Mouse (Mus musculus) left cerebral cortex, adult 11 months (tissue): ENCODE data around the gene 4833427G06Rik.
"Not testable (repeated sequence)": the region's sequence is repeated elsewhere in the genome, so short reads cannot be mapped to it uniquely, and the experiment has no call there.

ENCODE experiments used
- DNase-seq: peaks from one replicate; pipeline ENCODE4 v3.0.0; 2022; ENCODE audit warnings: low spot score

4833427G06Rik gene

DNA sequence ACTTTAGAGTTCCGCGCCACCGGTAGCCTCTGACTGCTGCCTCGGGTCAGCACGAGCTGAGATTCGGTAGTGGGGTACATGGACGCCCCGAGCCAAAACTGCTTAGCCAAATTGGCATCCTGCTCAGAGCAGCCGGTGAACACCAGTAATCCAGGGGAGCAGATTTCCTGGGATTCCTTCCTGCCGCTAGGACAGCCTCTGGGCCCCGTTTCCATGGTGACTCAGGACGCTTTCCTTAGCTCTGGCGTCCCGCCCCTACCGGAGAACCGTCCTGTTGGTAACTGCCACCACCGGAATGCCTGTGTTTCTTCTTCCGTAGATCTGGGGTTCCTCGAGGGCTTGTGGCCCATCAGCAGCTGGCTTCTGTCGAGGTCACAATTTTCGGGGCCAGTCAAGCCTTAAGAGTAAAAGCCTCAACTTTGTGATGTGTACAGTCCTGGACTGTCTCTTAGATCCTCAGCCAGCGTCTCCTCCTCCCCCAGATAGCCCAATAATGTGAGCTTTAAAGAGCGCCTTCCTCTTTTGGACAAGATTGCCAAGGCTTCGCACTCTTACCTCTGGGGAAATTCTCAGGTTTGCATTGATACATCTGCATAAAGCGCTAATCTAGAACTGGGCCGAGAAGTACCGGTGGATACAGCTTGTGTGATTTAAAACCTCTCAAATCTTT is at the start of gene 4833427G06Rik:
Gene 4833427G06Rik (minus strand): TSS at position 323 of the 670 bp plus-strand sequence.
- DNase-seq, result no peak

DNA sequence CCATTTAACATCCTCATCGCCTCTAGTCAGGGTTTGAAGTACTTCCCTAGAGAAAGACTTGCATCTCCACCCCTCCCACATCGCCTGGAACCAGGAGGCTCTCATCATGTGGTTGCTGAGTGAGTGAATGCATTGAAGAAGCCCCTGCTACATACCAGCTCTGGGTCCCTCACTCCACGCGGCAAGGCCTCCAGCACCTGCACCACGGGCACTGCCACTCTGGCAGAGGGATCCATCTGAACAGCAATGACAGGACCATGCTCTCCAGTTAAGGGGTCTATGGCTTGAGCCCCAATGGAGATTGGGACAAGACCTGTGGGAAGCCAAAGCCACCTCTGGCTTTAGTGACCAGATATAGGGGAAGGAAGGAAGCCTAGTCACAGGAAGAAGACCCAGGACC is 45.4 kb upstream of the 4833427G06Rik start:
- DNase-seq, result no peak

DNA sequence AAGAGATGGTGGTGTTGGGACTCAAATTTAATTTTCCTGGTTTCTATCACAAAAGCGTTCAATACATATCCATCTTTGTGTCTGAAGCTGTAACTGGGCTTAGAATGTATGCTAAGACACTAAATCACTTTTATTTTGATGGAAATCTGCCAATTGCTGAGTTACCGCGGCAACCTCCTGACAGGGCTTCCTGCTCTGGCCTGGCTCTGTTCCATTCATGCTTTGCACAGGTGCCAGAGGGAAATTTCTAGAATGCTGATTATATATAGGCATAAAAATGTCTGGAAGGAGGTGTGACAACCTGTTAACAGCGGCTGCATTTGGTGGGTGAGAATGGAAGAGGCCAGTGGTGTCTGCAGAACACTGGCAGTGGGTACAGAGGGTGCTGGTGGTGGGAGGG is 44.6 kb upstream of the 4833427G06Rik start:
- no peak for DNase-seq

DNA sequence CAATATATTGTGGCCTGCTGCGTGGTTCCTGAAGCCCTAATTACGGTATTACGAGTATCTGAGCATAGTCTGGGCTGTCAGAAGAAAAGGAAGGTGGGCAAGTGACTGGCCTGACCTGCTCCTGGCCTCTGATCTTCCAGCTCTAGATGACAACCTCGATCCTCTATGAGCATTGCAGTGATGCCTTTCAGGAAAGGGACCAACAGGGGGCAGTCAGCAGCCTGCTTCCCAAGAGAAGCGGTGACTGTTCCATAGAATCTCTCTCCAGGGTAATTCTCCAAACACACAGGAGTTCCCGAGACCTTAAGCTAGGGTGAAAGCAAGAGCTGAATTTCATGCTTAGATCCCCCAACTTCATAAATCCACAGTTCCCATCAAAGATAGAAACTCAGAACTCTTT is 42.3 kb upstream of the 4833427G06Rik start:
- no peak for DNase-seq

DNA sequence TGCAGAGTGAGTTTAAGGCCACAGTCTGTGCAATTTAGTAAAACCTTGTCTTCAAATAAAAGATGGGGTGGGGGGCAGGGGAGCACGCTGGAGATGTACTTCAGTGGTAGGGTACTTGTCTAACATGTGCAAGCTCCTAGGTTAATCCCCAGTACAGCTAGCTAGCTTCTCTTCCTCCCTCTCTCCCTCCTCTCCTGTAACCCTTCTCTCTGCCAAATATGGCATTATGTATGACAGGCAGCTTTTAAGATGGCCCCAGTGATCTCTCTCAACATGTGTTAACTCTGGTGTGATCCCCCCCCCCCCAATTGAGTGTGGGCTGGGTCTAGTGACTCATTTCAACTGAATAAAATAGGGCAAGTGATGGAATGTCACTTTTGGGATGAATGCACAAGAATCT is 41.6 kb upstream of the 4833427G06Rik start:
- DNase-seq, result no peak

DNA sequence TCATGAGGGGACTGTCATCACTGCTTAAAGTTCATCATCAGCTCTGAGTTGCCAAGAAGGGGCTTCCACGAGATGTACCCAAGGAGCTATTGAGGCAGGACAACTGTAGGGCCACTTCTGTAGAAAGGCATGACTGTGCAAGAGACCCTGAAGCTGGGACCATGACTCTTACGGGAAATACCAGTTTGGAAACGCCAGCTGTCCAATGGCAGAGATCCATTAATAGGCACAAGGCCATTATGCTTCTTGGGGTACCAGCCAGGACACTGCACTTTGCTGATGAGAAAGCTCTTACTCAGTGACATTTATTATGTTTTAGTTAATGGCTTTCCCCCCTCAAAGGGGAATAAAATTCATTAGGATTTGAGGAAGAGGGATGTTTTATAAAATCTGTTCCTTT is 38.8 kb upstream of the 4833427G06Rik start:
- no peak for DNase-seq

DNA sequence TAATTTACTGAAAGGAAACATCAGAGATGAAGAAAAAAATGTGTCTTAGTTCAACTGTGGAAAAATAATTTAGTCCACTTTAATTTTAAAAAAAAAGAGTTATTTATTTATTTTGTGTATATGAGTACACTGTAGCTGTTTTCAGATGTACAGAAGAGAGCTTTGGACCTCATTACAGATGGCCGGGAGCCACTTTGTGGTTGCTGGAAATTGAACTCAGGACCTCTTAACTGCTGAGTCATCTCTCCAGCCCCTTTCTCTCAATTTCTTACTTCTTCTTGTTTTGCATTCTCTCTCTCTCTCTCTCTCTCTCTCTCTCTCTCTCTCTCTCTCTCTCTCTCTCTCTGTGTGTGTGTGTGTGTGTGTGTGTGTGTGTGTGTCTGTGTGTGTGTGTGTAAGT is 37.5 kb upstream of the 4833427G06Rik start:
- DNase-seq, result not testable (repeated sequence)

DNA sequence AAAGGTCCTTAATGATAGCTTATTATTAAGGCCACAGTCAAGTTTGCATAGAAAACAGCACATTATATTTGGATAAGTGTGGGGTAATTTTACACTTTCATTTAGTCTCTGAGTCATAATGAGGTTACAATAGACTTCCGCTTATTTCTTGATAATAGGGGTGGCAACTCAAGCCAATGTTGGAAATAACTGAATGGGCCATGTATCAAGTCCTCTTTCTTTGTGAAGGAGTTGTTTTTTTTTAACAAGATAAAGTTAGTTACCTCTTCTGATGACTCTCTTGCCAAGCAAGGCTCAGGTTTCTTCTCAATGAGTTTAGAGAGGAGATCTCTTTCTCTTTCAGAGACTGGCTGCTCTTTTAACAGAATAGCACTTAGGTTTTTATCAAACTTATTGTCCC is 36.4 kb upstream of the 4833427G06Rik start:
- DNase-seq, result no peak

DNA sequence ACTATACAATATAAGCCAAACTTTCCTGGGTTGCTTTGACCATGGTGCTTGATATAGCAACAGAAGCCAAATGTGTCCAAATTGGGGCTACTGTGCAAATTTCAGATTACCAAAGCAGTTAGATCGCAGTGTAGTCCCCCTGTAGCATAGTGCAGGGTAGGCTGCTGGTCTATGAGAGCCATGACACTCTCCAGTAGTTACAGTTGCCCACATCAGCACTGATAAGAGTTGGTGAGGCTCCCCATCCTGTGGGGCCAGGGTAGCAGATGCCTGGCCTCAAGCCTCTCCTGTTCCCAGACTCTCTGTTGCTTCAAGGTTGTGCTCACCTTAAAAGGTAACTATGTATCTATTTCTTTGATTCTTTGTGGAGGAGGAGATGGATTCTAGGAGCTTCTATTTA is 36.0 kb upstream of the 4833427G06Rik start:
- no peak for DNase-seq

DNA sequence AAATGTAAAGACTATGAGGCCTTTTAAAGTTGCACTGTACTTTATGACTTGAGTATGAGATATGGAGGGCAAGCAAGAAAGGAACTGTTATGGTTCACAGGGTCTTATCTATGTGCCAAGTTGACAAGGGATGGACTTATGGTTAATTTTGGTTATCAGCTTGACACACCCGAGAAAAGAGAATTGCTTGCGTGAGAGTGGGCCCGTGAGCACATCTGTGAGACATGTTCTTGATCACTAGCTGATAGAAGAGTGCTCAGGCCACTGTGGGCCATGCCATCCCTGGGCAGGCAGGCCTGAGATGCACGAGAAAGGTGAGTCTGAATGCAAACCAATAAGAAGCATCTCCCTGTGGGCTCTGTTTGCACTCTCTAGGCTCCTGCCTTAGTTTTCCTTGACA is 35.6 kb upstream of the 4833427G06Rik start:
- no peak for DNase-seq

DNA sequence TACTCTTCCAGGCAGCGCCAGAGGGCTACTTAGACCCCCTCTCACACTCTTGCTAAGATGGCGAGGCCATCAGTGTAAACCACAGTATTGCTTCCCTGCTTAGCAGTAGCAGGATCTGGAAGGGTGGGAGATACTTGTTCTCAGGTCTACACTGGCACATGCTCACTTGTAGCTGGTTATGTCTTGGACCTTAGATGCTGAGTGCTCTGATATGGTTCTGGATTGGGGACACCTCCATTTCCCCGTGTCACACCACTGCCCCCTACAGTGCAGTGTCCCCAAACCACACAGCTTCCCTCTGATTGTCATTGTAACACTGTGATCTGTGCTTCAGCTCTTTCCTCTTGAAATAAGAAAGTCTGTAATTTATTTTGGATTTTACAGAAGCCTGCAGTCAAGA is 35.1 kb upstream of the 4833427G06Rik start:
- no peak for DNase-seq

DNA sequence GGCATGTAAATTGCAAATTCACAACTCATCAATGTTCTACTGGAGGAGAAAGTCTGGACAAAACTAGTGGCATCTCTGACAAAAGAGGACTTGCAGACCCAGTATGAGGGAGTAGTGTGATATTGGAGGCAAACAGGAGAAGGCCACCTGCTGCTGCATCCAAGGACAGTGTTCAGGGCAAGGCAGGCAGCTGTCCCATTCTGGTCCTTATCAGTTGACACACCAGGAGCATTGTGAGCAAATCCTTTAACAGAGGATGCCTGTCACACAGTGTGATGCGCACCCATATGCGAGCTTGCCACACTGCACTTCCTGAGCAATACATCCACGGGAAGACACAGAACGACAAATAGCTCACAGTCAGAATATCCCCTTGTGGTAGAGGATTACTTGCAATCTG is 12.9 kb upstream of the 4833427G06Rik start:
- DNase-seq, result no peak

DNA sequence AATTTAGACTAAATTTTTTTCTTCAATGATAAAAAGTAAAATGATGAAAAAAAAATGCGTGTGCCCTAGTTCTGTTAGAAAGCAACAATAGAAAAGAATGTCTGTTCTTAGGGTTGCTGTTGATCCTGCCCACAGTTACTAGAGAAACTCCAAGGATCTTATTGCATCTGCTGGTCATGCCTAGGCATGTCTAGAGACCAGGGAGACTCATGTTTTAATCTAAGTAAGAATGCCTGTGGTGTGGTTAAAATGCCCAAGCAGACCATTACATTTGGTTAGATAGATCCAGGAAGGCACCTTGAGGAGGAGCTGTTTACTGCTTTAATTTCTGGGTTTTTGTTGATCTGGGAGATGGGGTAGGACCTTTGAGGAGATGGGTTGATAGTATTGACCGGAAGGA is 3.9 kb upstream of the 4833427G06Rik start:
- DNase-seq, result no peak

DNA sequence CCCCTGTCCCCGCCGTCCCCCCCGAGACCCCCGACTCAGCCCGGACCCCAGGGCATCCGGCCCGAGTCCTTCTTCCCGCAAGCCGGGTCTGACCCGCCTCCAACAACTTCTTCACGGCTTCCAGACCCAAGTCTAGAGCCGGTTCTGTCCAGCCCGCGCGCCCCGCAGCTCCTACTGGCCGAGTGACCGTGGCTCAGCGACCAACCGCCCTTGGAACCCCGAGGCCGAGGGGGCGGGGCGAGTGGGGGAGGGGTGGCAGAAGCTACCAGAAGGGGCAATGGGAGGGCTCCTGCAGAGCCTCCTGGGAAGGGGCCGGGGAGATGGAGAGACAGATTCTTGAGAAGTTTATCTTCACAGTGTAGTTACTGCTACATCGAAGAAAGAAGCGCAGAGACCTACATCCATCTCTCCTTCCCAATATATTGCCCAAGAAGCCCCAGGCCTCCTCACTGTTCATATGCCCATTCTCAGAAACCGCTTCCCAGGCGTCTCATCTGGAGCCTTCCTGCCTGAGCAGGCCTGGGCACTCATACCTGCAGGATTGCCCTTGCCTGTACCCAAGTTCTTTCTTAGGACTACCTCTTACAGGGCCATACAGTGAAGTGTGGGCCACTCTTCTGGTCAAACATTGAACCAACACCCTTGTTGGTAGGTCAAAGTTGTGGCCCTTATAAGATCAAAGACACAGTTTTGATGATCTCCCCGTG is 2.1 kb upstream of the 4833427G06Rik start:
- no peak for DNase-seq

DNA sequence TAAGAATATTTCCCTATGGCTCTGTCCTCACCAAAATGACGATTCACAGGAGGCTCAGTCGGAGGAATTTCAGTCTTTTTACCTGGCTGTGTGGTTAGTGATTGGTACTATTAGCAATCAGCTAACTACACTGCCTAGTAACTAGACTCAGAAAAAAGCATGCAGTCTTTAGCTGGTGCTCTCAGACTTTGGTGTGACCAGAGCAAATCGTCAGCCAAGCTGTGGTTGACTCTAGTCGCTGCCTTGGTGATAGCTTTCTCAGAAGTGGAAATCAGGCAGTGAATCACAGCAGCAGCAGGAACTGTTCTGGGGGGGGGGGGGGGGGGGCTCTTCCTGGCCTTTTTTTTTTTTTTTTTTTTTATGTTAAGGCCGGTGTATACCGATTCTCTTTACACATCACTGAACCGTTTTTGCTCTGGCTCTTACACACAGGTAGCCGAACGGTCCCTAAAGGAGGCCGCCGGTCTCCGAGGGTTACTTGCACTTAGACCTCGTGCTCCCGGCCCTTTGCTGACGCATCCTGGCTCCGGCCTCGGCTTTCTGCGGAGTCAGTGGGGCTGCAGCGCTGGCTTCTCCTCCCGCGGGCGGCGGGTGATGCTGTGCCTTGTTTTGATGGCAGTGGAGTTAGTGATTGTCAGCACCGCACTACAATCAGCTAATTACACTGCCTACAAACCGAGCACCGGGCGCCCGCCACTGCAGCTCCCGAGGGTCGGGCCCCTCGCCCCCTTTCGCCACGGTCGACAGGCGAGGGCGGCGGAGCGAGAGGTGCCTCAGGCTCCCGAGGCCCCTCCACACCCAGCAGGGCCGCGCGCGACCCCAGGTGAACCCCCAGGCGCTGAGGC is 1.3 kb upstream of the 4833427G06Rik start:
- DNase-seq, result no peak

DNA sequence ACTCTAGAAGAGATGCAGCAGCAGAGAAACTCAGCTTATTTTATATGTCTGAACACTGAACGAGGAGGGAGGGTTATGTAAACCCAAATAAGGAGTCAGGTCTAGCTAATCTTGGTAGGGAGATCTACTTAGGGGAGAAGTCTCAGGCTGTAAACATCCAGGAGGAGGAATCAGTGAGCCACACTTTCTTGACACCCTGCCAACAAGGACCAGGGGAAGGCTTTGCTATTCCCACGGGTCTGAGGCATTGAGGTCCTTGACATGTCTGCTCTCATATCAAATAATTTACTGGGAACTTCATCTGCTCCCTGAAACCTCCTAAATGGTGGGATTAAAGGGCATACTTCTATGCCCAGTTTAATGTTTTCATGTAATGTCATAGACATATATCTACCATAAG is 5.6 kb downstream of the 4833427G06Rik start:
- no peak for DNase-seq

DNA sequence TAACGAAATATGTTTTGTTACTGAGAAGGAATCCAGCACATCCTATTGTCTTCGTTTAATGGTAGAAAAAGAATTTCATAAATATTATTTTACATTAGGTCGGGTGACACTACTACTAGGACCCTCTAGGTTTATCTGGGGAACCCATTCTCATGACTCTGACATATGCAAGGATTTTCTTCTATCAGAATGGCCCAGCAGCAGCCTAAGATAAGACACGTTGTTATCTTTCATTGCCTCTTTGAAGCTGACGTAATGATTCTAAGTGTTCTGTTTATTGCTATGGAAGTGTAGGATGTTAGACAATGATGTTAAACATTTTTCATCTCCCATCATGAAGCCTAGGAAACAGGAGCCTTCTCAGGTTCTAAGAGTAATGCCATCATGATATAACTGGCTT is 8.2 kb downstream of the 4833427G06Rik start:
- DNase-seq, result no peak

DNA sequence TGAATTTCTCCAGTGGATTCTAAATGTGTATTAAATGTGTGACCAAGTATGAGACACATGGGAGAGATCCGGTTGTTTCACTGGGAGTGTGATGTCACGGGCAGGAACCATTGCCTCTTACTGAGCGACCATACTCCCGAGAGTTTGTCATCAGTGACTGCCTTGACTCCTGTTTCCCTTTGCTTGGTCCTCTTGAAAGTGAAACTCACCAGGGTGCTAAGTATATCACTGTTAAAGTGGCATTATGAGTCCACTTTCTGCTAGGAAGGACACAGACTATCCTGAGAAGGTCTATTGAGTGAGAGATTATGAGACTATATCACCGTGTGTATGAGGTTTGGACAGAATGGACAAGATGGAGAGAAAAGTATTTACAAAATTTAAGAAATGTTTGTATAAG is 20.3 kb downstream of the 4833427G06Rik start:
- no peak for DNase-seq

DNA sequence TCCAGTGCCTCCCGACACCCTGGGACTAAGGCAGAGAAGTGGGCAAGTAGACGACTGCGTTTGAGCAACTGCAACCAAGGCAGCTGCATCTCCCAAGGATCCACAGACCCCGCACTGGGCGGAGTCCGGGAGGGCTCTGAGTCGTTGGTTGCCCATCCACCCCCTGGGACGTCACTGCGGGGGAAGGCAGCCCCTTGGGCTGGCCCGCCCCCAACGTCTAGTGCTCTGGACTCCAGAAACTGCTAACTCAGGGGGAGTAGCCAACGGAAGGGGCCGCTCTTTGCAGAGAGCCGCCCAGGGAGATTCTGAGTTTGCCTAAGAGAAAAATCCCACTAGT is 24.9 kb downstream of the 4833427G06Rik start, which contains the start of gene Layn:
Gene Layn (minus strand): TSS at position 116 of the 337 bp plus-strand sequence.
- no peak for DNase-seq

DNA sequence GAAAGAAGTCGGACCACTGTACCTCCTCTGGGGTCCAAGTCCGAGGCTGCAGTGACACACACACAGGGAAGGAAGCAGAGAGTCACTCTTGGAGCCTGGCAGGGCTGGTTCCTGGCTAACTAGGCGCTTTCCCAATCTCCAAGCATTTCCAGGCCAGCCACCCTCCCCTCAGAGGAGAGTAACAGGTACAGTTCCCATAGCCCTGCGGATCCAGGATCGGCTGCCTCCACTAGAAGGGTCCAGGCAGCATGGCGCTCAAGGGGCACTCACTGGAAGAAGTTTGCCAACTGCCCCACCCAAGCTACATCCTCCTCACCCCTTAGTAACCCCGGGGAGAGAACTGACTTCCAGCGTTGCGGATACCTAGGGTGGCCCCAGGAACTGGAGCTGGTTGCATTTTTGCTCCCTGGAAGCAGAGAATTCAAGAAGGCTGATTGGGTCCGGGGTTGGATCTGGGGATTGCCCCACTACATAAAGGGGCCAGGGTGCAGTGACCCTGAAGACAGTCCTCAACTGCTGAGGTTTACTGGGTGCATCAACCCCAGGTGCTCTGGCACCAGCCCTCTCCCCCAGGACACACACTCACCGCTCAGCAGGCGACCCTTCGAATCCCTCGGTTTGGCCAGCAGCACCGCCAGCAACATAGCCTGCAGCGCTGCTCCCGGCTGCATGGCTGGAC is 25.4 kb downstream of the 4833427G06Rik start:
- no peak for DNase-seq

DNA sequence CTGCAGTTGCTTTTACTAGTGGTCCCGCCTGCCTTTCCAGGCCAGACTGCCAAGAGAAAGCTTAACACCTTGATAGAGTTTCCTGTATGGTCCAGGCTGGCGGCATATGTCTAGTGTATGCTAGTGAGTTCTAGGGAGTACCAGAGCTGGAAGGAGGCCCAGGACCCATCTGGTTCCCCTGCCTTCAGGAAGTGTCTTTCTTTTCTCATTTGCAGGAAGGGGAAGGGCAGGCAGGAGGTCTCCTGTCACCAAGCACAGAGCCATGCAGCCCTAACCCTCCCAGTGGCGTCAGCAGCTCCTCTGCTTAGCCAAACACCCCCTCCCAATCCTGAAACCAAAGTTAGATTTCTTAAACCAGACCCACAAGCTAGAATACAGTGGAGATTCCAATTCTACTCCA is 26.1 kb downstream of the 4833427G06Rik start:
- DNase-seq, result no peak

DNA sequence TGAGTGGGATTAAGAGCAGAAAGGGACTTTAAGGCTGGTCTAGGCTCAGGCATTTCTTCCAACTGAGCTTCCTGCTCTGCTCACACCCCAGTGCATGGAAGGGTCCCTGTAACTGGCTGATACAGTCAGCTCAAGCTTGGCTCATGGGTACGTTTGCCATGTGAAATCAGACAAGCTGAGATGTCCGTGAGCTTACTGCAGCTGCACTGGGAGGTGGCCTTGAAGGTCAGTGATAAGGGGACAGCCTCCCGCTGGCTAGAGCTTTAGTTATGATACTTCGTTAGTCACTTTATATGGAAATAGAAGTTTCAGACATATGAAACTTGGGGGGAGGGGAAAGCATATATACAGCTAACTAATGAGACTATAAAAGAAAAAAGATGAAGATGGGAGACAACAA is 31.1 kb downstream of the 4833427G06Rik start:
- DNase-seq, result no peak
